Mouse (Mus musculus) ES-E14 (cell line): ENCODE measurements around the gene Arhgap31. TPM values are rescaled to one million over a fixed set of nuclear protein-coding genes. Genes with fewer than 3 reads are reported as not detected.

Experiments used
- DNase-seq: peaks from one replicate; pipeline ENCODE4 v3.0.0-alpha.2; 2013; ENCODE audit warnings: low read depth, low spot score
- H3K27ac ChIP-seq: 2 replicates; pipeline ENCODE4 v1.5.1; 2012; ENCODE audit warnings: low read depth, mild to moderate bottlenecking, low read length, moderate library complexity, mixed read lengths; ENCODE audit not compliant: poor library complexity, insufficient read depth, severe bottlenecking
- H3K36me3 ChIP-seq: 2 replicates; pipeline ENCODE4 v1.6.1; 2012; ENCODE audit warnings: mild to moderate bottlenecking, low read length, moderate library complexity, mixed read lengths; ENCODE audit not compliant: control insufficient read depth, poor library complexity, insufficient read depth, severe bottlenecking
- H3K4me1 ChIP-seq, 2 experiments: fragments of 150-350 bp in 1 of 2; sonication (generic) in 1 of 2; 2 replicates each; pipeline ENCODE4 v1.6.1; 2012; ENCODE audit warnings: low read length in 2 of 2, mild to moderate bottlenecking in 1 of 2, mixed read lengths in 1 of 2; ENCODE audit not compliant: control insufficient read depth in 2 of 2, insufficient read depth in 2 of 2, poor library complexity in 1 of 2
- H3K4me3 ChIP-seq, 2 experiments: fragments of 150-350 bp in 1 of 2; sonication (generic) in 1 of 2; 2 replicates each; pipeline ENCODE4 v1.5.1; 2012; ENCODE audit warnings: low read length in 2 of 2, low read depth in 1 of 2, mild to moderate bottlenecking in 1 of 2, mixed read lengths in 1 of 2; ENCODE audit not compliant: insufficient read depth in 1 of 2, poor library complexity in 1 of 2, severe bottlenecking in 1 of 2
- H3K9ac ChIP-seq: 2 replicates; pipeline ENCODE4 v1.6.1; 2012; ENCODE audit warnings: low read depth, mild to moderate bottlenecking, low read length, mixed read lengths; ENCODE audit not compliant: poor library complexity, insufficient read depth, severe bottlenecking
- H3K9me3 ChIP-seq: fragments of 150-350 bp; sonication (generic); 2 replicates; pipeline ENCODE4 v1.6.1; 2012; ENCODE audit warnings: low read depth, mild to moderate bottlenecking, low read length; ENCODE audit not compliant: control insufficient read depth, insufficient read depth
- CHD2 ChIP-seq: IDR thresholded peaks from 2 replicates; pipeline ENCODE4 v1.6.1; 2014; ENCODE audit warnings: mild to moderate bottlenecking, low read depth, low read length, inconsistent platforms
- HCFC1 ChIP-seq: IDR thresholded peaks from 2 replicates; pipeline ENCODE4 v1.6.1; 2012; ENCODE audit warnings: low read length, inconsistent platforms, borderline replicate concordance; ENCODE audit not compliant: insufficient read depth
- MAFK ChIP-seq: IDR thresholded peaks from 2 replicates; pipeline ENCODE4 v1.6.1; 2014; ENCODE audit warnings: mild to moderate bottlenecking, low read depth, low read length, inconsistent platforms; ENCODE audit not compliant: insufficient read depth
- ZC3H11A ChIP-seq: IDR thresholded peaks from 2 replicates; pipeline ENCODE4 v1.6.1; 2012; ENCODE audit warnings: low read depth, mild to moderate bottlenecking, inconsistent platforms, low read length, borderline replicate concordance
- ZNF384 ChIP-seq: IDR thresholded peaks from 2 replicates; pipeline ENCODE4 v1.6.1; 2012; ENCODE audit warnings: low read depth, low read length, inconsistent platforms
- in situ Hi-C, 2 experiments: fragments of 600-800 bp; cut with MboI; formaldehyde crosslinking; loops; one replicate each; pipeline ENCODE4 v1.15.1; 2025; ENCODE audit warnings: low sequenced_read_pairs in 2 of 2, inconsistent platforms in 1 of 2; ENCODE audit not compliant: unreplicated experiment in 2 of 2
- total RNA-seq: library from RNA; depleted of rRNA; stranded (reverse); fragments of 300-350 nt; gene quantifications from 2 replicates; pipeline ENCODE4 v1.2.3, GENCODE M21; 2012

Gene Arhgap31
- total RNA-seq, 1 experiment = 1.0 TPM

GRCm38 (mm10) chr16:38694906-38695540, 18.1 kb downstream of the Arhgap31 start:
- in situ Hi-C loops = no loop called here
- Histone ChIP-seq H3K4me1 (no peaks in the 10 kb centered on the region), H3K9ac (no peak overlapping the region), H3K36me3 (no peaks in the 10 kb centered on the region), H3K4me3 (no peak overlapping the region), H3K27ac (no peak overlapping the region), H3K9me3 (no peaks in the 10 kb centered on the region)
- no peak for TF ChIP-seq ZC3H11A
- TF ChIP-seq ZNF384 = no peak
- no peak for TF ChIP-seq CHD2
- TF ChIP-seq HCFC1 = no peak
- TF ChIP-seq MAFK = no peak
- DNase-seq = no peak

GRCm38 (mm10) chr16:38690501-38690900, 22.6 kb downstream of the Arhgap31 start:
- H3K4me1 ChIP-seq = no peaks in the 10 kb centered on the region
- no peak overlapping the region for H3K27ac ChIP-seq
- no peak overlapping the region for H3K9ac ChIP-seq
- no peak for DNase-seq
- TF ChIP-seq ZC3H11A (no peak), MAFK (no peak), CHD2 (no peak), ZNF384 (no peak), HCFC1 (no peak)
- H3K9me3 ChIP-seq = no peaks in the 10 kb centered on the region
- in situ Hi-C loops = no loop called here
- no peak overlapping the region for H3K4me3 ChIP-seq
- no peaks in the 10 kb centered on the region for H3K36me3 ChIP-seq

GRCm38 (mm10) chr16:38689786-38690185, 23.3 kb downstream of the Arhgap31 start:
- in situ Hi-C loops = no loop called here
- no peak overlapping the region for H3K4me3 ChIP-seq
- TF ChIP-seq ZC3H11A = no peak
- TF ChIP-seq MAFK = no peak
- no peak for TF ChIP-seq HCFC1
- no peaks in the 10 kb centered on the region for H3K36me3 ChIP-seq
- H3K9me3 ChIP-seq = no peaks in the 10 kb centered on the region
- H3K9ac ChIP-seq = no peak overlapping the region
- no peak for DNase-seq
- H3K4me1 ChIP-seq = no peaks in the 10 kb centered on the region
- no peak overlapping the region for H3K27ac ChIP-seq

GRCm38 (mm10) chr16:38688531-38689264, 24.4 kb downstream of the Arhgap31 start:
- Histone ChIP-seq H3K9me3 (no peaks in the 10 kb centered on the region), H3K9ac (no peak overlapping the region), H3K27ac (no peak overlapping the region), H3K4me1 (no peaks in the 10 kb centered on the region), H3K4me3 (no peak overlapping the region), H3K36me3 (no peaks in the 10 kb centered on the region)
- in situ Hi-C loops = no loop called here
- DNase-seq = no peak
- TF ChIP-seq ZNF384 (no peak), ZC3H11A (no peak), MAFK (no peak), HCFC1 (no peak), CHD2 (no peak)
